Mouse (Mus musculus) brain, embryonic 18.5 days (tissue): ENCODE measurements around the gene Cwc22.

Experiments
- DNase-seq: peaks from one replicate; pipeline ENCODE4 v3.0.0-alpha.2; 2012; ENCODE audit warnings: low read depth, low spot score

Cwc22 gene

DNA sequence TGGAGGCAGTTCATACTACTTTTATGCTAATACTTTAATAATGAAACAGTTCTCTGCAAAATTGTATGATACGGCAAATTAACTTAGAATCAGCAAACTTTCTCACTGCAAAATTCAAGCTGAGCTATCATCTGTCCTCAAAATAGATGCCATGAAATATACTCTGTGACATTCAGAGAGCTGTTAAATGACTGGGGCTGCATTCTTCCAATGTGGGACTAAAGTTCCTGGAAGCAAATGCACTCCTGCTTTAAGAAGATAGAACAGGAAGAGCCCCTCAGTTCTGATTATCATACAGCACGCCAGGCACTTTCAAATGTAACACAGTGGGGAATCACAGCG is 48.6 kb downstream of the Cwc22 start:
- DNase-seq = no peak

DNA sequence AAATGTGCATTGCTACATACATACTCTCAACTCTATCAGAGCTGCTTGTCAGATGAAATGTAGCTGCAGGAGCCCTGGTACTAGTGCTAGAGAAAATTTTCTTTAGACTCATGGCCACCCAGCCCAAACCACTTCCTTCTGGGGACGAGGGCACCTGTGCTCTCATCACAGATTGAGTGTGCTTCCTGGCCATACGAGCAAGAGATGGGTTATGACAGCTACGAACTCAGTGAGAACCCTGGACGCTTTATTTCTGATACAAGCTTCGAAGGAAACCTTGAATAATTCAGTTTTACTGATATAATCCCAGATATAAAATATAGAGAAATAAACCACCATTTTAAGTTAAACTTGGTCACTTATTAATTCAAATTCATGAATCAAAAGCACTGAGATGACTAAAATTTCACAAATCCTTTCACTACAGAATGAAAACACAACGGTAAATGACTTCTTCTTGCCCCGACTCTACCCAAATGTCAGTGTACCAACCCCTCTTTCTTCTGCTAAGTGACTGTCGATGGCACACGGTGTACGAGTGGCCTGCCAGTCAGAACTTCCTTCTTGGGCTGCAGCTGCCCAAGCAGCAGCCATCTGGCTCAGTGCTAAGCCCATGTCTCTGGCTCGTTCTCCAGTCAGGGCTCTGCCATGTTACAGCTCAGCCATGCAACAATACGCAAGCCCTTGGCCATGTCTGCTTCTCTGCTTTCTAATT is 49.2 kb downstream of the Cwc22 start:
- peak; percentile 18 for DNase-seq

DNA sequence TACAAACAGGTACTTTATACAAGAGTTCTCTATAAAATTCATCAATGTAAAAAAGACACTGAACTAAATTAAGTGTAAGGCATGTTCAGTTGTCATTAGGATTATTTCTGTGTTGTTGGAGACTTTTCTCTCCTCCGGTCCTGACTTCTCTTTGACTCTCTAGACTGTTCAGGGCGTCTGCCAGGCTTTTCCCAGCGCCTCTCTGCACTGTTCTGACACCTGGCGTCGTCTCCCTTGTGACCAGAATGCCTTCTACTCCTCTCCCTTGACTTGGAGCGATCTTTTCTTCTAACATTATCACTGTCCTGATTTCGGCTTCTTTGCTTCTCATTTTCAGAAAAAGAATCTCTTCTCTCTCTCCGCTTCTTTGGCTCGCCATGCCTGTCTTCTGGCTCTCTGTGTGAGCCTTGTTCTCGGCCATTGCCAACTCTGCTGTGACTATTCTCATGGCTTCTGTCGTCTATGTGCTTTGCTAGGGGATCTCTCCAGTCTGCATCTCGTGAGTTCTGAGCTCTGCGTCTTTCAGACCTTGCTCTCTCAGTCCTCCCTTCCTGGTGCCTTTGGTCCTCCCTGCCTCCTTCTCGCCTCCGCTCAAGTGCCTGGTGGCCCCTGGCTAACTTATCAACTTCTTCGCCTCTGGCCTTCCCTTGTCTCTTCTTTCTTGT is 50.1 kb downstream of the Cwc22 start:
- DNase-seq = peak; percentile 6

- no peak for DNase-seq
Measured at GRCm38 (mm10) chr2:77894896-77895295, 51.3 kb downstream of the Cwc22 start.

GRCm38 (mm10) chr2:77893505-77893904 is 52.7 kb downstream of the Cwc22 start:
- DNase-seq = no peak

- no peak for DNase-seq
Measured at GRCm38 (mm10) chr2:77892573-77892972, 53.6 kb downstream of the Cwc22 start.

GRCm38 (mm10) chr2:77890836-77891438 is 55.2 kb downstream of the Cwc22 start:
- no peak for DNase-seq

GRCm38 (mm10) chr2:77889949-77890348 is 56.2 kb downstream of the Cwc22 start:
- no peak for DNase-seq

- no peak for DNase-seq
Measured at GRCm38 (mm10) chr2:77889401-77889800, 56.8 kb downstream of the Cwc22 start.

- no peak for DNase-seq
Measured at GRCm38 (mm10) chr2:77888826-77889225, 57.3 kb downstream of the Cwc22 start.

DNA sequence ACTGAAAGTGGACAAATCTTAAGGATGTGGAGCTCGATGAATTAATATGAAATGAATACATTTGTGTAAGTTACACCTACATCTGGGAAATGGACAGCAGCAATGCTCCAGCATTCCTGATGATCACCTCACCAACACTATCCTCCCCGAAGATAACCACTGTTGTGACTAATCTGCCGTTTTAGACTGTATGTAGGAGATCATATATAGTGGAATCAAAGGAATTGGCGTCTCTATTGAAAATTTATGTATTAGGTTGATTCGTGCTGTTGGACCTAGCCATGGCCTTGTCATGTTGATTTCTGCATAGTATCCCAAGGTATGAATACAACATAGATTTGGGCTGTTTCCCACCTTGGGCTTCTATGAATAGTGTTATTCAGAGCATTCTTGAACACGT is 58.1 kb downstream of the Cwc22 start:
- no peak for DNase-seq

DNA sequence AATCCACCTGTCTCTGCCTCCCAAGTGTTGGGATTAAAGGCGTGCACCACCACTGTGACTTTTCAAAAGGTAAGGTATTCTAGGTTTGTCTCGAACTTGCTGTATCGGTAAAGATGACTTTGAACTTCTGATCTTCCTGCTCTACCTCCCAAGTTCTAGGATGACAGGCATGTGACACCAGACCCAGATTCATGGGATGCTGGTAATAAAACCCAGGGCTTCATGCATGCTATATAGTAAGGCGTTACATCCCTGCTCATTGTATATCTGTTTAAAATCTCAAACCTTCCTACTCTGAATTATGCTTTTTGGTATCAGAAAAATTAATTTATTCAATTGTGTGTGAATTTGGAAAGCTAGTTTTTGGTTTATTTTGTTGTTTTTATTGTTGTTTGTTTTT is 59.0 kb downstream of the Cwc22 start:
- no peak for DNase-seq

DNA sequence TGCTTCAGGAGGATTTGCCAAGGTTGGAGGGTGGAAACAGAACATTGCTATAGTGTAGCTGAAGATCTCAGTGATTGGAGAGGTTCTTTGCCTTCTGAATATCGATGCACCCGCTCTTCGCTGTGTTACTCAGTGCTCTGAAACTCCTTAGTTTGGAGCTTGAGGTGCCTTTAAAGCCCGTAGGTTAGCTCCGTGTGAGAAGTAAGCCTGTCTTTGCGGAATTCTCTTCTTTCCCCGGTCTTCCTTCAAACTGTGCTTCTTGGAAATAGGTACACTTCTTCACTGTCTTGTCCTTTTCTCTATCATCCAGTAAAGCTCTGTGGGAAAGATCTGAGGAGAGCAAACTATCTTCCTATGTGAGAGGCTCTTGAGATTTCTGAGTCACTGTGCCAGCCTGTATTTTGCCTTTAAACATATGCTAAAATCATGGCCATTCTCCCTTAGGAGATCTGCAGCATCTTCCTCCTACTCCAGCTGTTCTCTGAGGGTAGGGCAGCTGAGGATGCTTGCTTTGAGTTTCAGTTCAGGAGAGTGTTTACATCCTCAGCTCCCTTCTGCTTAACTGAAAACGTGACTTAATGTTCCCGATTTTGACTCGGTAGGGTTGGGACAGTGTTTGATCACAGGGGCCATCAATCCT is 60.6 kb downstream of the Cwc22 start:
- DNase-seq = no peak

DNA sequence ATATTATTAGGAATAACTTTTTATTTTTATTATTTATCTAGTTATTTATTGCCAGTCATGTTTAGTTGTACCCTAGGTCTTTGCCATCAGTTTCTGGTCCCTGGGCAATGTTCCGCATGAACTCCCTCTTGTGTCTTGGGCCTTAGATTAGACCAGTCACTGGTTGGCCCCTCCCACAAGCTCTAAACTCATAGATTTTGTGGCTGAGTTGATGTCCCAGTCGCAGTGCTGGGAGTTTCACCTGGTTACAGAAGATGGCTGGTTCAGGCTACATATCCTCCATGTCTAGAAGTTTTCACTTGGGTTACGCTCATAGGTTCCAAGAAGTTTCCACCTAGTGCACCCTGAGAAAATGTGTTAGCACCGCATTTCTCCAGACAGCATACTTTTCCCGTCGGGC is 61.1 kb downstream of the Cwc22 start:
- DNase-seq = no peak

GRCm38 (mm10) chr2:77884491-77884890 is 61.7 kb downstream of the Cwc22 start:
- no peak for DNase-seq

DNA sequence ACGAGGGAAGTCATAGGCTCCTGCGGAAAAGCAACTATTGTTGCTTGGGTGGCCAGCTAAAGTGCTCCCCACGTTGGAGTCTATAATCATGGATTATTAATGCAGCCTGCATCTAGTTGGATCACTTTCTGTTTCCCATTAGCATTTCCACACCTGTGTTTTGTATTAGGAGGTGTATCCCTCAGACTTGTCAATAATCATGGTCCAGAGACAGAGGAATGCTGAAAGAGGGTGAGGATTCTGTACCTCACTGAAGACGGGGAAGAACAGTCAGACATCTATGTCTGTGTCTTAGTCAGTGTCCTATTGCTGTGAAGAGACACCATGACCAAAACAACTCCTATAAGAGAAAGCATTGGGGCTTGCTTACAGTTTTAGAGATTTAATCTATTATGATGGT is 63.2 kb downstream of the Cwc22 start:
- DNase-seq = no peak

DNA sequence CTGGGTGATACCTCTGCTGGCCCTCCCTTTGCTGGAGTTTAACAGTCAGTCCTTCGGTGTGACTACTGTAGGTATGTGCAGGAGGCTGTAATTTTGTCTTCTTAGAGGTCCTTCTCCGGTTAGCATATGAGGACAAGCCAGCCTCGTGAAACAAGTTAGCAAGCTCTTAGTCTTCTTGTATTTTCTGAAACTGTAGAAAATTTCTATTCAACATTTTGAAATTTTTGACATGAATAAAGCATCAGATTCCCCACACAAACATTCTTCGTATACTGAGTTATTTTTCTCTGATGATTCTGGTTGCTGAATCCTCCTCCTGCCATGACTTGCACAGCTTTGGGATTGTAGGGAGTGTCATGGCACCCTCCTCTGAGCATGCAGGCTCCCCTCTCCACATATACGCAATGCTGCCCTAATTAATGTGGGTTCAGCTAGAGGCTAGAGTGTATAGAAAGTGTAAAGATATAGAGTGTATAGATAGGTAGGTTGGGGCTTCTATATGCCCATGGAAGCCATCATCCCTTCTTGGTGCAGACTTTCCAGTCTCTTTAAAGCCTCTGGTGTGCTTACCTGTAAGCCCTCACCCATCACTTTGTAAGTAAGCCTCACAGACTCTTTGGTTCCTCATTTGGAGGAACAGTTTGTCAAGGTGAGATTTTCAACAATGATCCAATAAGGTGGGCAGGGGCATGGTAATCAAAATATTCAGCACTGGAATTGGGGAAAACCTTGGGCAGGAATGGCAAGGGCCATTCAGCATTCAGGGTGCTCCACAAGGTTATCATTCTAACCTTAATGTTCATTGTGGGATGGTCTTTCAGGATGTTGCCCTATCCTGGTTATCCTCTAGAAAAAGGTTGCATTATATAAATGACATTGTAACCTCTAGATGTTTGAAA is 64.6 kb downstream of the Cwc22 start:
- no peak for DNase-seq

GRCm38 (mm10) chr2:77880351-77880750 is 65.8 kb downstream of the Cwc22 start:
- no peak for DNase-seq

- DNase-seq = no peak
Measured at GRCm38 (mm10) chr2:77879736-77880135, 66.4 kb downstream of the Cwc22 start.

- no peak for DNase-seq
Measured at GRCm38 (mm10) chr2:77877156-77877855, 68.9 kb downstream of the Cwc22 start.

- no peak for DNase-seq
Measured at GRCm38 (mm10) chr2:77876331-77876730, 69.8 kb downstream of the Cwc22 start.
